Mouse (Mus musculus) embryonic facial prominence, embryonic 10.5 days (tissue): ENCODE measurements around the gene Foxn3. TPM values are rescaled to one million over a fixed set of nuclear protein-coding genes. Genes with fewer than 3 reads are reported as not detected.
A peak's percentile ranks its signal among the peaks of the same experiment; 100 is the strongest.

ENCODE experiments used
- DNase-seq: peaks from one replicate; pipeline ENCODE4 v3.0.0-alpha.2; 2017; ENCODE audit warnings: low spot score
- H3K27ac ChIP-seq: fragments of 300-500 bp; sonication (generic); replicated peaks from 2 replicates; pipeline ENCODE4 v1.5.1; 2016; ENCODE audit warnings: mild to moderate bottlenecking
- H3K27me3 ChIP-seq: fragments of 300-500 bp; sonication (generic); replicated peaks from 2 replicates; pipeline ENCODE4 v1.6.1; 2016; ENCODE audit warnings: low read depth, mild to moderate bottlenecking; ENCODE audit not compliant: poor library complexity, severe bottlenecking
- H3K36me3 ChIP-seq: fragments of 300-500 bp; sonication (generic); replicated peaks from 2 replicates; pipeline ENCODE4 v1.6.1; 2016; ENCODE audit warnings: mild to moderate bottlenecking, moderate library complexity
- H3K4me1 ChIP-seq: fragments of 300-500 bp; sonication (generic); 2 replicates; pipeline ENCODE4 v1.6.1; 2016
- H3K4me3 ChIP-seq: fragments of 300-500 bp; sonication (generic); 2 replicates; pipeline ENCODE4 v1.5.1; 2016; ENCODE audit warnings: mild to moderate bottlenecking, moderate library complexity
- H3K9me3 ChIP-seq: fragments of 300-500 bp; sonication (generic); 2 replicates; pipeline ENCODE4 v1.6.1; 2016; ENCODE audit warnings: mild to moderate bottlenecking
- WGBS: fragments of 180-500 bp; shearing (Covaris S2); methylation state at CpG from one replicate; pipeline ENCODE4 v1.1.7; 2016; 5-methylcytosine and 5-hydroxymethylcytosine counted together
- polyA plus RNA-seq: library from polyadenylated mRNA; unstranded; fragments of >200 nt; fragmentation: Nextera tagmentation; extraction: Ambion mirVana; gene quantifications from 2 replicates; pipeline ENCODE4 v1.2.1, GENCODE M21; 2016

The Foxn3 gene
- polyA plus RNA-seq, 1 experiment from 2014 or later = 64.7 TPM

- H3K4me1 ChIP-seq = peaks cover 29% of the 10 kb centered on the region
- H3K9me3 ChIP-seq = no peaks in the 10 kb centered on the region
- H3K36me3 ChIP-seq = peaks cover 24% of the 10 kb centered on the region
- WGBS = 89% methylated on average over 5 of the region's 5 CpGs
- no peak overlapping the region for H3K4me3 ChIP-seq
- no peak overlapping the region for H3K27ac ChIP-seq
- H3K27me3 ChIP-seq = no peaks in the 10 kb centered on the region
- no peak for DNase-seq
Observed at GRCm38 (mm10) chr12:99314817-99315216, 248.6 kb downstream of the Foxn3 start.

GRCm38 (mm10) chr12:99311303-99311702 lies 252.1 kb downstream of the Foxn3 start:
- Histone ChIP-seq H3K27me3 (no peaks in the 10 kb centered on the region), H3K4me3 (no peak overlapping the region), H3K36me3 (peaks cover 4% of the 10 kb centered on the region; the same call in 1 of the 2 replicates), H3K27ac (no peak overlapping the region), H3K9me3 (no peaks in the 10 kb centered on the region), H3K4me1 (peaks cover 56% of the 10 kb centered on the region)
- 64% methylated on average over 3 of the region's 3 CpGs for whole genome bisulfite sequencing
- no peak for DNase-seq

- Histone ChIP-seq H3K4me1 (peaks cover 68% of the 10 kb centered on the region), H3K27me3 (no peaks in the 10 kb centered on the region), H3K27ac (no peak overlapping the region; the same call in 1 of the 2 replicates), H3K4me3 (no peak overlapping the region), H3K36me3 (no peaks in the 10 kb centered on the region), H3K9me3 (no peaks in the 10 kb centered on the region)
- no peak for DNase-seq
- WGBS = 78% methylated on average over 5 of the region's 5 CpGs
Observed at GRCm38 (mm10) chr12:99309937-99310336, 253.4 kb downstream of the Foxn3 start.

- Histone ChIP-seq H3K27me3 (no peaks in the 10 kb centered on the region), H3K4me3 (no peak overlapping the region), H3K4me1 (peaks cover 80% of the 10 kb centered on the region), H3K9me3 (no peaks in the 10 kb centered on the region), H3K36me3 (no peaks in the 10 kb centered on the region), H3K27ac (peak overlapping the region; percentile 49)
- 49% methylated on average over 11 of the region's 11 CpGs for whole genome bisulfite sequencing
- DNase-seq = peak; percentile 59
Observed at GRCm38 (mm10) chr12:99308541-99309089, 254.8 kb downstream of the Foxn3 start.

- Histone ChIP-seq H3K4me1 (peaks cover 83% of the 10 kb centered on the region), H3K4me3 (no peak overlapping the region), H3K9me3 (no peaks in the 10 kb centered on the region), H3K36me3 (peaks cover 4% of the 10 kb centered on the region; the same call in 1 of the 2 replicates), H3K27me3 (no peaks in the 10 kb centered on the region), H3K27ac (peak overlapping the region; percentile 78)
- WGBS = 59% methylated on average over 6 of the region's 6 CpGs
- no peak for DNase-seq
Observed at GRCm38 (mm10) chr12:99306536-99307204, 256.7 kb downstream of the Foxn3 start.

- 51% methylated on average over 14 of the region's 14 CpGs for WGBS
- peak overlapping the region; percentile 78 for H3K27ac ChIP-seq
Observed at GRCm38 (mm10) chr12:99305784-99306535, 257.4 kb downstream of the Foxn3 start.

GRCm38 (mm10) chr12:99305324-99305723 lies 258.1 kb downstream of the Foxn3 start:
- no peak for DNase-seq
- Histone ChIP-seq H3K4me1 (peaks cover 71% of the 10 kb centered on the region), H3K27ac (peak overlapping the region; percentile 12; the same call in 1 of the 2 replicates), H3K9me3 (no peaks in the 10 kb centered on the region), H3K4me3 (no peak overlapping the region), H3K27me3 (no peaks in the 10 kb centered on the region), H3K36me3 (peaks cover 5% of the 10 kb centered on the region; the same call in 1 of the 2 replicates)
- 87% methylated on average over 2 of the region's 2 CpGs for WGBS

More at GRCm38 (mm10) chr12:99305784-99306535, 257.4 kb downstream of the Foxn3 start:
- Histone ChIP-seq H3K27me3 (no peaks in the 10 kb centered on the region), H3K4me3 (0 out of 2 replicates have a peak overlapping the region, but pooled peaks have one; percentile 4), H3K36me3 (peaks cover 5% of the 10 kb centered on the region; the same call in 1 of the 2 replicates), H3K4me1 (peaks cover 76% of the 10 kb centered on the region), H3K9me3 (no peaks in the 10 kb centered on the region)
- DNase-seq = peak; percentile 52

- Histone ChIP-seq H3K4me3 (no peak overlapping the region), H3K27ac (0 out of 2 replicates have a peak overlapping the region, but pooled peaks have one; percentile 5), H3K27me3 (no peaks in the 10 kb centered on the region), H3K36me3 (peaks cover 5% of the 10 kb centered on the region; the same call in 1 of the 2 replicates), H3K4me1 (peaks cover 71% of the 10 kb centered on the region), H3K9me3 (no peaks in the 10 kb centered on the region)
- WGBS = 54% methylated on average over 5 of the region's 5 CpGs
- DNase-seq = no peak
Observed at GRCm38 (mm10) chr12:99304056-99304455, 259.3 kb downstream of the Foxn3 start.

GRCm38 (mm10) chr12:99303581-99303980 lies 259.8 kb downstream of the Foxn3 start:
- 42% methylated on average over 6 of the region's 6 CpGs for WGBS
- H3K36me3 ChIP-seq = peaks cover 5% of the 10 kb centered on the region; the same call in 1 of the 2 replicates
- H3K4me3 ChIP-seq = no peak overlapping the region
- 0 out of 2 replicates have a peak overlapping the region, but pooled peaks have one; percentile 5 for H3K27ac ChIP-seq
- H3K27me3 ChIP-seq = no peaks in the 10 kb centered on the region
- H3K4me1 ChIP-seq = peaks cover 71% of the 10 kb centered on the region
- no peak for DNase-seq
- H3K9me3 ChIP-seq = no peaks in the 10 kb centered on the region

GRCm38 (mm10) chr12:99299900-99300299 lies 263.5 kb downstream of the Foxn3 start:
- WGBS = 33% methylated on average over 4 of the region's 4 CpGs
- Histone ChIP-seq H3K9me3 (no peaks in the 10 kb centered on the region), H3K27ac (no peak overlapping the region), H3K27me3 (no peaks in the 10 kb centered on the region), H3K36me3 (peaks cover 5% of the 10 kb centered on the region; the same call in 1 of the 2 replicates), H3K4me1 (peaks cover 56% of the 10 kb centered on the region), H3K4me3 (no peak overlapping the region)
- no peak for DNase-seq

- Histone ChIP-seq H3K4me1 (peaks cover 56% of the 10 kb centered on the region), H3K27me3 (no peaks in the 10 kb centered on the region), H3K4me3 (no peak overlapping the region), H3K27ac (peak overlapping the region; percentile 24; the same call in 1 of the 2 replicates), H3K36me3 (peaks cover 5% of the 10 kb centered on the region; the same call in 1 of the 2 replicates), H3K9me3 (no peaks in the 10 kb centered on the region)
- DNase-seq = no peak
- 26% methylated on average over 12 of the region's 12 CpGs for WGBS
Observed at GRCm38 (mm10) chr12:99298851-99299600, 264.4 kb downstream of the Foxn3 start.

- 81% methylated on average over 6 of the region's 6 CpGs for WGBS
- Histone ChIP-seq H3K27ac (no peak overlapping the region), H3K36me3 (peaks cover 5% of the 10 kb centered on the region; the same call in 1 of the 2 replicates), H3K9me3 (no peaks in the 10 kb centered on the region), H3K4me3 (no peak overlapping the region), H3K27me3 (no peaks in the 10 kb centered on the region), H3K4me1 (peaks cover 51% of the 10 kb centered on the region)
- no peak for DNase-seq
Observed at GRCm38 (mm10) chr12:99298242-99298641, 265.1 kb downstream of the Foxn3 start.
